Mouse (Mus musculus): ENCODE data around the gene Vpreb1. TPM values are rescaled to one million over a fixed set of nuclear protein-coding genes. Genes with fewer than 3 reads are reported as not detected.

Gene Vpreb1
- 0.80 TPM in 1 of 4 replicates, not detected in the others for total RNA-seq (2023)

DNA sequence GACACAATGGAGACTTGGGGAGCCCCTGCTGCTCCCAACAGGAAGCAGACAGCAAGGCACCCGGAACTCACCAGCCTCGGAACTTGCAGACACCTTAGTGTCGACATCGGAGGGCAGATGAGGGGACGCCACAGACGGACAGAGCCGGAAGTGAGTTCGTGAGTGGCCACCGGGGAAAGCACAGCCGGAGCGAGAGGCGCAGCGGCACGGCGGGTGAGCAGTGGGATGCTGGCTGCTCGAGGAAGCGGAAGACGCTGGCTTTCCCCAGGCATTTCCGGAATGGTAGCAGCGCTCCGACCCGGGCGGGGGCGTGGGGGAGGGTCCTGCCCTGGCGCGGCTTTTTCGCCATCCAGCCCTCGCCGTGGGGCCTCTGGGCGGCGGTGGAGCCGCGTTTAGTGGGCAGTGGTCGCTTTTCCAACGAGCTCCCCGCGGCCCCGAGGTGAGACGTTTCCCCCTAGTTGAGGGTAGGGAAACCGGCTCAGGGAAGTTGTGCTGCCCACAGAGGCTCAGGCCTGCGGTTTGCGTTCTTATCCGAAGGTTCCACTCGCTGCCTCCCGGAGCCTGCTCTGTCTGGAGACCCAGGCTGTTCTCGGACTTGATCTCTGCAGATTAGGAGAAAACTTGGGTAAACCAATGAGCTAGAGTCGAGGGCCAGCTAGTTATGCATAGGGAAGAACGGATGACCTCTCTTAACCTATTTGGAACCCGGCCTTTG, at the start of gene Vpreb1, which contains the start of gene Top3b:
Vpreb1 (minus strand) TSS at position 227 of the 715 bp plus-strand sequence.
Top3b (plus strand) TSS at position 120 of the 715 bp plus-strand sequence.

GRCm38 (mm10) chr16:16896382-16897055, 25.9 kb upstream of the Vpreb1 start, which contains the start of gene Ppm1f:
Ppm1f (plus strand) TSS chr16:16896469.

GRCm38 (mm10) chr16:16863978-16864377, 6.7 kb downstream of the Vpreb1 start, which contains the start of gene Igll1:
Igll1 (minus strand) TSS chr16:16863985.

DNA sequence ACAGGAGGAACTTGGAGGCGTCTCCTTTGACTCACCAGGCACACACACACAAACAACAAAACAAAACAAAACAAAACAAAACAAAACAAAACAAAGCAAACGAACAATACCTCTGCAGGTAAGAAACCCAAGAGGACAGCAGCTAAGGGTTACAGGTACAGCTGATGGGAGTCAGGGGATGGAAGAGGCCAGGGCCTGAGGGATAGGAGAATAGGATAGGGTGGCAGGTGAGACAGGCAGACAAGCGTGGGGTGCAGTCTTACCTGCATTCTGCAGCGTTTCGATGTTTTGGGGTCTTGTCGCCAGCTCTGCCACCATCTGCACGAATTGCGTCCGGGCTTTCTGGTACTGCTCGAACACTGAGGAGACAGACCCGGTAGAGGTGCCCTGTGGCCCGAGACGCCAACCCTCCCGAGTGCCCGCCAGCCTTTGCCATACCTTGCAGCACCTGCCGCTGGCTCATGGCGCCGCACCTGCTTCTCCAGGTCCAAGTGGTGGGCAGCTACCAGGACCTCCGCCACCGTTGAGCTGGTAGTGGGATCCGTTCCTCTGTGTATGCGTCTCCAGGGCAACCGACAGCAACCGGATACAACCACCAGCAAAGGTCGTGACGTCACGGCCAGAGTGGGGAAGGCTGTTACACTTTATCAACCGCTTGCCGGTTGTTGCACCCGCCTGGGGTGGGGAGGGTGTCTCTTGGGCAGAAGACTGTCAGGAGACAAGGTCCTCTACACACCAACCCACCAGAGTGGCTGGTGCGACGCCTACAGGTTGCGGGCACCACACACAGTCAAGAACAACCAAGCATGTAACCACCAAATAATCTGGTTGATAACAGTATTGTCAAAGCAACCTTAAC, 41.7 kb downstream of the Vpreb1 start, which contains the start of gene Spag6l:
Spag6l (minus strand) TSS at position 700 of the 859 bp plus-strand sequence.

Other genes starting within 250 kb of the Vpreb1 start
- not detected in 4 replicates for gene Olfr19, start 194.4 kb downstream of the Vpreb1 start, total RNA-seq (2023)
- gene Spag6l, start 41.4 kb downstream of the Vpreb1 start, total RNA-seq (2023) = 11.4 to 21.1 TPM (median 16.7 TPM) in 4 replicates
- gene Igll1, start 6.9 kb downstream of the Vpreb1 start, total RNA-seq (2023) = not detected in 4 replicates
- gene Top3b, start 107 bp downstream of the Vpreb1 start, total RNA-seq (2023) = 132 to 154 TPM (median 144 TPM) in 4 replicates
- 11.8 to 18.4 TPM (median 15.7 TPM) in 4 replicates for gene Ppm1f, start 25.6 kb upstream of the Vpreb1 start, total RNA-seq (2023)
- gene Mapk1, start 112.5 kb upstream of the Vpreb1 start, total RNA-seq (2023) = 178 to 193 TPM (median 188 TPM) in 4 replicates
- 0.92 to 2.1 TPM (median 1.4 TPM) in 4 replicates for gene Ypel1, start 198.9 kb upstream of the Vpreb1 start, total RNA-seq (2023)
- 102 to 118 TPM (median 110 TPM) in 4 replicates for gene Ppil2, start 240.4 kb upstream of the Vpreb1 start, total RNA-seq (2023)